Mouse (Mus musculus): Measurements from ENCODE around the gene Gm20388.

DNA sequence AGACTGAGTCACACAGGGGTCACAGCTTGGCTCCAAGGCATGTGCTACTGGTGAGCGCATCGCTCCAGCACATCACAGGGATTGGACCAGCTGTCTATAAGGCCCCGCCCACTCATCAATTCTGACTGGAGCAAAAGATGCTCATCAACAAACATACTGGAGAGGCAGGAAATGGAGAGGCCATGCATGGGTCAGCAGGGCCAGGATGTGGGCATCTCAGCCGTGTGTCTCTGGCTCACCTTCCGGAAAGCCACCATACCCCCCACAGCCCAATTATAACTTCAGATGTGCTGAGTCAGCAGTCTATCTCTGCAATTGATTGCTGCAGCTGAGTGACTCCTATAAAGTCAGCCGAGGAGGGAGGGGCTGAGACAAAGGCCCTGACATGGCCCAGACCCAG lies 1657.7 kb downstream of the Gm20388 start:
- TF ChIP-seq POLR2A (IDR thresholded peaks at IDR 0.05; ENCODE audit: extremely low read depth, insufficient read depth, low read length) (no peak), CTCF (IDR thresholded peaks at IDR 0.05; ENCODE audit: extremely low read depth, insufficient read depth, low read length) (no peak)

All from cortical plate, adult 2 months (tissue).